Mouse (Mus musculus): ENCODE results near the gene Ginm1. TPM values are rescaled to one million over a fixed set of nuclear protein-coding genes. Genes with fewer than 3 reads are reported as not detected.

The Ginm1 gene
- polyA plus RNA-seq, 1 experiment from 2014 or later: 46.5 TPM

DNA sequence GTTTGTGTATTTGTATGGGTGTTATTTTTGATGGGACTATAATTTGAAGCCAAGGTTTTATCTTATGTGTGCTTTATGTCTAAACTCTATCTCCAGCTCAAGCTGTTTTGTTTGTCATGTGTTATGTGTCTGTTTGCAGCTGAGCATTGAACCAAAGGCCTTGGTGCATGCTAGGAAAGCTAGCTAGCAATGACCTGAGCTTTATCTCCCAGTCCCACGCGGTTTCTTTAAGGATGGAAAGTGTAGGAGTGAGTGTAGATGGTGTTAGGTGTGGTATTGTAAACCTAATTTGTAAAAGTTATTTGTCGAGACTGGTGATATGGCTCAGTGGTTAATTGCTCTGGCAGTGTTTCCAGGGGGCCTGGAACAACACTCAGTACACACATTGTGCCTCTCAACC, 54.7 kb downstream of the Ginm1 start:
- WGBS: 79% methylated on average over 3 of the region's 3 CpGs
- Histone ChIP-seq H3K27me3 (replicated peaks; ENCODE audit: control insufficient read depth, insufficient read depth, low read length) (no peaks in the 10 kb centered on the region), H3K4me3 (replicated peaks; ENCODE audit: low read length) (no peak overlapping the region), H3K27ac (ENCODE audit: low read length) (no peak overlapping the region), H3K36me3 (ENCODE audit: control insufficient read depth, insufficient read depth) (no peaks in the 10 kb centered on the region; the same call in 1 of the 2 replicates), H3K9me3 (ENCODE audit: control insufficient read depth, low read length) (no peaks in the 10 kb centered on the region), H3K4me1 (replicated peaks; ENCODE audit: control insufficient read depth, insufficient read depth, low read length) (no peaks in the 10 kb centered on the region), H3K9ac (replicated peaks; ENCODE audit: low read depth, low read length) (no peak overlapping the region), H3K4me2 (ENCODE audit: low read length) (no peak overlapping the region)
- ATAC-seq: no peak

GRCm38 (mm10) chr10:7737122-7737521, 55.5 kb downstream of the Ginm1 start:
- no peak for ATAC-seq
- H3K4me1 ChIP-seq (replicated peaks; ENCODE audit: control insufficient read depth, insufficient read depth, low read length): no peaks in the 10 kb centered on the region

GRCm38 (mm10) chr10:7731582-7731981, 61.0 kb downstream of the Ginm1 start:
- no peak overlapping the region for H3K27ac ChIP-seq (ENCODE audit: low read length)
- H3K27me3 ChIP-seq (replicated peaks; ENCODE audit: control insufficient read depth, insufficient read depth, low read length): no peaks in the 10 kb centered on the region
- no peak overlapping the region for H3K4me2 ChIP-seq (ENCODE audit: low read length)
- ATAC-seq: no peak
- no peaks in the 10 kb centered on the region for H3K36me3 ChIP-seq (ENCODE audit: control insufficient read depth, insufficient read depth)
- peaks cover 13% of the 10 kb centered on the region for H3K4me1 ChIP-seq (replicated peaks; ENCODE audit: control insufficient read depth, insufficient read depth, low read length)
- H3K9me3 ChIP-seq (ENCODE audit: control insufficient read depth, low read length): no peaks in the 10 kb centered on the region
- no peak overlapping the region for H3K4me3 ChIP-seq (replicated peaks; ENCODE audit: low read length)
- H3K9ac ChIP-seq (replicated peaks; ENCODE audit: low read depth, low read length): no peak overlapping the region

More at GRCm38 (mm10) chr10:7737122-7737521, 55.5 kb downstream of the Ginm1 start:
- Histone ChIP-seq H3K4me3 (replicated peaks; ENCODE audit: low read length) (no peak overlapping the region), H3K9me3 (ENCODE audit: control insufficient read depth, low read length) (no peaks in the 10 kb centered on the region), H3K27me3 (replicated peaks; ENCODE audit: control insufficient read depth, insufficient read depth, low read length) (no peaks in the 10 kb centered on the region), H3K4me2 (ENCODE audit: low read length) (no peak overlapping the region), H3K9ac (replicated peaks; ENCODE audit: low read depth, low read length) (no peak overlapping the region), H3K27ac (ENCODE audit: low read length) (no peak overlapping the region), H3K36me3 (ENCODE audit: control insufficient read depth, insufficient read depth) (no peaks in the 10 kb centered on the region; the same call in 1 of the 2 replicates)

DNA sequence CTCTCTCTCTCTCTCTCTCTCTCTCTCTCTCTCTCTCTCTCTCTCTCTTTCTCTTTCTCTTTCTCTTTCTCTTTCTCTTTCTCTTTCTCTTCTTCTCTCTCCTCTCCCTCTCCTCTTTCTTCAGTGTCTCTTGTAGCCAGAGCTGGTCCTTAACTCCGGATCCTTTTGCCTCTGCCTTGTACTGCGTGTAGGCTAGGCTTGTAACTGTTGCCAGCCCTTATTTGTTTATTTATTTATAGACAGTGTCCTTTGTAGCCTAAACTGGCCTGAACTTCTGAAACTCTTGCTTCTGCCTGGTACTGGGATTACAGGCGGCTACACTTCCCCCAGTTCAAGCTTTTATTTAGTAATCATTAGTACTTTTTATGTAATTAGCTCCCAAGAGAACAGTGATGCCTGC, 65.6 kb downstream of the Ginm1 start:
- H3K4me2 ChIP-seq (ENCODE audit: low read length): peak overlapping the region; percentile 92
- H3K27me3 ChIP-seq (replicated peaks; ENCODE audit: control insufficient read depth, insufficient read depth, low read length): no peaks in the 10 kb centered on the region
- H3K36me3 ChIP-seq (ENCODE audit: control insufficient read depth, insufficient read depth): no peaks in the 10 kb centered on the region
- H3K9me3 ChIP-seq (ENCODE audit: control insufficient read depth, low read length): no peaks in the 10 kb centered on the region
- ATAC-seq: no peak
- H3K4me1 ChIP-seq (replicated peaks; ENCODE audit: control insufficient read depth, insufficient read depth, low read length): peaks cover 17% of the 10 kb centered on the region
- WGBS: 17% methylated on average over 3 of the region's 3 CpGs
- no peak overlapping the region for H3K4me3 ChIP-seq (replicated peaks; ENCODE audit: low read length)
- H3K9ac ChIP-seq (replicated peaks; ENCODE audit: low read depth, low read length): no peak overlapping the region
- H3K27ac ChIP-seq (ENCODE audit: low read length): no peak overlapping the region

DNA sequence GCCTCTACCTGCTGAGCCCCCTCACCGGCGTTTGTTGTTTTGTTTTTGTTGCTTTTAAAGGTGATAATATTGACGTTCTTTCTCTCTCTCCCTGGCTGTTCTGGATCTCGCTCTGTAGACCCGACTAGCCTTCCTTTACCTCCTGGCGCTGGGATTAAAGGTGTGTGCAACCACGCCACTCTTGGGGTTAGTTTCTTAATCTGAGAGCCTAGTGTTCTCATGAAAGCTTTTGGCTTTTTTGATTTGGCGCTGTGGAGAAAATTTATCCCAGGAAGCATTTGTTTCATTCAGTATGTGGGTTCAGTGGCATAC, 66.2 kb downstream of the Ginm1 start:
- H3K27ac ChIP-seq (ENCODE audit: low read length): peak overlapping the region; percentile 71; the same call in 1 of the 2 replicates
- H3K9me3 ChIP-seq (ENCODE audit: control insufficient read depth, low read length): no peaks in the 10 kb centered on the region
- no peaks in the 10 kb centered on the region for H3K36me3 ChIP-seq (ENCODE audit: control insufficient read depth, insufficient read depth)
- H3K4me2 ChIP-seq (ENCODE audit: low read length): peak overlapping the region; percentile 92
- 0% methylated on average over 8 of the region's 8 CpGs for WGBS
- peaks cover 15% of the 10 kb centered on the region for H3K4me1 ChIP-seq (replicated peaks; ENCODE audit: control insufficient read depth, insufficient read depth, low read length)
- peak overlapping the region; percentile 73 for H3K9ac ChIP-seq (replicated peaks; ENCODE audit: low read depth, low read length)
- H3K4me3 ChIP-seq (replicated peaks; ENCODE audit: low read length): peak overlapping the region; percentile 81
- H3K27me3 ChIP-seq (replicated peaks; ENCODE audit: control insufficient read depth, insufficient read depth, low read length): no peaks in the 10 kb centered on the region
- ATAC-seq: no peak

DNA sequence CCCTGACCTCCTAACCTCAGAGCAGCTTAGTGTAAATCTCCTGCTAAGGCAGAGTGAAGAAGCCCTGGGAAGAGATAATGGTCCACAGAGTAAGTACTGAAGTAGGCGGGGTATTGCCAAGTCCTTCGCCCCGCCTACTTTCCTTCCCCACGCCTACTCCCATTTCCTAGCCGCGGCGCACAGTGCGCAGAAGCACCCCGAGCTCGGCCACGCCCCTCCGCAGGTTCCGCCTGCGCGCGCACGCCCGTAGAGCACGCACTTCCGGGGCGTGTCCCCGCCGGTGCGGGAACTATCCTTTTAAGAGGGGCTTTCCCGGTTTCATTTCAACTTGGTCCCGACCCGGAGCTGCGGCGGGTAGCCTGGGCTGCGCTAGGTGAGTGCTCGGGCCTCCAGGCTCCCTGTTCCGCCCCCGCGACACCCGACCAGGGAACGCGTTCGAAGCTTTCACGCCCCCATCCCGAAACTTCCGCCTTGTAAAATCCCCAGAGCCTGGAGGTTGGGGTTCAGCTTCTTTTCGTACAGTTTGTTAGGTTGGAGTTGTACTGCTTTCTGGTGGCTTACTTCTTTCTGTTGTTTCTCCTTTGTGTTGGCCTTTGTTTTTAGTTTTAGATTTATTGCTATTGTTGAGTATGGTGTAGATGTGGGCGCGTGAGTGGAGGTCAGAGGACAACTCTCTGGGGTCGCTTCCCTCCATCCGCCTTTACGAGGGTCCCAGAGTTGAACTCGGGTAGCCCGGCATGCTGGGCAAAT, 66.7 kb downstream of the Ginm1 start, which contains the start of gene Katna1:
TSS of gene Katna1 (plus strand) at position 250 of the 750 bp plus-strand sequence.
- peak within 1 kb of the TSS; percentile 92 for H3K4me2 ChIP-seq (ENCODE audit: low read length)
- no peaks in the 10 kb centered on the region for H3K36me3 ChIP-seq (ENCODE audit: control insufficient read depth, insufficient read depth)
- peaks cover 12% of the 10 kb centered on the region for H3K4me1 ChIP-seq (replicated peaks; ENCODE audit: control insufficient read depth, insufficient read depth, low read length)
- no peaks in the 10 kb centered on the region for H3K27me3 ChIP-seq (replicated peaks; ENCODE audit: control insufficient read depth, insufficient read depth, low read length)
- peak within 1 kb of the TSS; percentile 73 for H3K9ac ChIP-seq (replicated peaks; ENCODE audit: low read depth, low read length)
- peak within 1 kb of the TSS; percentile 81 for H3K4me3 ChIP-seq (replicated peaks; ENCODE audit: low read length)
- peak within 1 kb of the TSS; percentile 71 for H3K27ac ChIP-seq (ENCODE audit: low read length)
- ATAC-seq: peak; percentile 99
- WGBS: under 1% methylated on average over 49 of the region's 49 CpGs
- H3K9me3 ChIP-seq (ENCODE audit: control insufficient read depth, low read length): no peaks in the 10 kb centered on the region

Small RNA genes lying within 50 kb of the gene (microRNA-seq; reads per million reads assigned to microRNA genes)
- not detected for gene Mir5104

Other genes starting within 250 kb of the Ginm1 start
- 38.6 and 40.8 TPM in 2 replicates for gene Lrp11, start 203.0 kb downstream of the Ginm1 start, polyA plus RNA-seq (2015; fragmentation: Nextera tagmentation; extraction: Ambion mirVana)
- gene Nup43, start 125.3 kb downstream of the Ginm1 start, polyA plus RNA-seq (2015; fragmentation: Nextera tagmentation; extraction: Ambion mirVana): 37.0 and 38.7 TPM in 2 replicates
- gene Pcmt1, start 111.7 kb downstream of the Ginm1 start, polyA plus RNA-seq (2015; fragmentation: Nextera tagmentation; extraction: Ambion mirVana): 170 and 173 TPM in 2 replicates
- 11.2 and 13.0 TPM in 2 replicates for gene Lats1, start 111.6 kb downstream of the Ginm1 start, polyA plus RNA-seq (2015; fragmentation: Nextera tagmentation; extraction: Ambion mirVana)
- gene Katna1, start 66.8 kb downstream of the Ginm1 start, polyA plus RNA-seq (2015; fragmentation: Nextera tagmentation; extraction: Ambion mirVana): 39.8 and 45.2 TPM in 2 replicates
- gene Ppil4, start 67 bp upstream of the Ginm1 start, polyA plus RNA-seq (2015; fragmentation: Nextera tagmentation; extraction: Ambion mirVana): 63.7 and 65.0 TPM in 2 replicates
- 0.06 and 0.08 TPM in 2 replicates for gene Zc3h12d, start 39.6 kb upstream of the Ginm1 start, polyA plus RNA-seq (2015; fragmentation: Nextera tagmentation; extraction: Ambion mirVana)
- 14.9 and 15.8 TPM in 2 replicates for gene Tab2, start 163.4 kb upstream of the Ginm1 start, polyA plus RNA-seq (2015; fragmentation: Nextera tagmentation; extraction: Ambion mirVana)